Mouse (Mus musculus) cerebellum, adult 18-20 months (tissue): Measurements from ENCODE around the gene F12.
A peak's percentile ranks its signal among the peaks of the same experiment; 100 is the strongest.
"Not testable (repeated sequence)": the region's sequence is repeated elsewhere in the genome, so short reads cannot be mapped to it uniquely, and the experiment has no call there.

Experiments used
- DNase-seq, 2 experiments: peaks; one replicate each; pipeline ENCODE4 v3.0.0; 2021

The F12 gene

DNA sequence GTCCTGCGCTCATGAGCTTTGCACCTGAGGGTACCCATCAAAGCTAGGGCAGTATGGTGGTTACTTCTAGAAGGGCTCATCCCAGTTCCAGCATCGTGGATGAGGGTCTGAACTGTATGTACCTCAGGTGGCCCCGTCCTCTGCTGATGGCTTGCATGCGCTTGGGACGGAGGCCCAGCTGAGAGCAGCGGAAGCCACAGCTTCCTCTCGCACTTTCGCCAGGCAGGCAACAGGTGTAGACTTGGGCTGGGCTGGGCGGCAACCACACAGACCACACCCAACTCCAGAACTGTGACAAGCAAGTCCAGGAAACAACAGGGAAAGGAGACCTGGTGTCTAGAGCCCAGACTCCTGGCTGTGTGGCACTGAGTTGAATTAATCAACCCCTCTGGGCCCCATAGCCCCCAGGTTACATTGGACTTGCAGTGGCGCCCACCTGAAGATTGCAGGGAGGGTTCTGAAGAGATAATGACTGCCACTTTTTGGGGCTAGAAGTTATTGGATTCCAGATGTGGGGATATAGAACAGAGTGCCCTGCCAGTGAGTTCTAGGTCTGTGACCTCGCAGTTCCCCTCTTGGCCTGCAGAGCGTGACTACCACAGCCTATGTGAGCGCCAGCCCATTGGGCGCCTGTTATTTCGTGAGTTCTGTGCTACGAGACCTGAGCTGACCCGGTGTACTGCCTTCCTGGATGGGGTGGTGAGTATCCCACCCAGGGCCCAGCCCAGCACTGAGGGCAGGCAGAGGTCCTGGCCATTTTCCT, 23.3 kb upstream of the F12 start:
- DNase-seq: no peak

DNA sequence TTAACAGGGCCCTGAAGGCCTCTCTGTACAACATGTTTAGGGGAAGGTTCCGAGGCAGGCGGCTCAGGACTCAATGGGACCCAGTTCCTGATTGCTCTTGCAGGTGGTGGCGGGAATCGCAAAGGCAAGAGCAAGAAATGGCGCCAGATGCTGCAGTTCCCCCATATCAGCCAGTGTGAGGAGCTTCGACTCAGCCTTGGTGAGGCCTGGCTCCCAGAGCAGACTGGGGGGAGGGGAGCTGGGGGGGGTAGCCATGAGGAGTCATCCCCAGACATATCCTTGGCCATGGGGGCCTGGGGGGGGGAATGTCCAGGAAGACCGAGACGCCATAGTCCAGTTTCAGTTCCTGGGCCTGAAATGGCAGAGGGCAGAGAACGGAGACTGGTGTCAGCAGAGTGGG, 22.6 kb upstream of the F12 start:
- no peak for DNase-seq

- DNase-seq: no peak
Measured at GRCm38 (mm10) chr13:55448131-55448530, 21.5 kb upstream of the F12 start.

- DNase-seq: no peak
Measured at GRCm38 (mm10) chr13:55447543-55447943, 20.9 kb upstream of the F12 start.

GRCm38 (mm10) chr13:55446483-55447105, 20.0 kb upstream of the F12 start:
- no peak for DNase-seq

DNA sequence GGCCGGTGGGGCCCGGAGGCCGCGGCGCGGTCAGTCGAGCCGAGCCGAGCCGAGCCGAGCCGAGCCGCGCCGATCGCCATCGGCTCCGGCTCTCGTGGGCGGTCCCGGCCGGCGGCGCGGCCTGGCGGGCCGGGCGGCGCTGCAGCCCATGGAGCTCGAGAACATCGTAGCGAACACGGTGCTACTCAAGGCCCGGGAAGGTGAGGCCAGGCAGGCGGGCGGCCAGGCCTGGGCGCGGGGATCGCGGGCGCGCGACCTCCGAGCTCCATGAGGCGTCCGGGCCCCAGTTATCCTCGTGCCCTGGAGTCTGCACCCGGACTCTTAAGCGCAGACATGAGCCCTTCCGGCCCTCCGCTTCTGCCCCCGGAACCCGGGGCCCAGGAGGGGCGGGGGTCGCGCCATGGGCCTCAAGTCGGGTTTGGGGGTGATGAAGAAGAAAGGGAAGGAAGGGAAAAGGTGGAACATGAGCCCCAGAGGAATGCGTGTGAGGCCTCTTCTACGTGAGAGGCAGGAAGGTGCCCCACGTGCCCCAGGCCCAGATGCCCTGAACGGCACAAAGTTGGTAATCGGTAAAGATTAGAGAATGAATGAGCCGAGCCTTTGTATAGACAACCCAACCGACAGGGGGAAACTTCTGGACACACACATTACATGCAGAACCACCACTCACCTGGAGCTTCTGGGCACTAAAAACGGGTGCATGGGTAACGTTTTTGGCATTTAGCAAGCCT, 18.9 kb upstream of the F12 start:
- DNase-seq: no peak

GRCm38 (mm10) chr13:55444937-55445315, 18.3 kb upstream of the F12 start, which contains the start of gene Grk6:
TSS of gene Grk6 (plus strand) at chr13:55445072.
- peak; percentile 99 to 100 for DNase-seq

DNA sequence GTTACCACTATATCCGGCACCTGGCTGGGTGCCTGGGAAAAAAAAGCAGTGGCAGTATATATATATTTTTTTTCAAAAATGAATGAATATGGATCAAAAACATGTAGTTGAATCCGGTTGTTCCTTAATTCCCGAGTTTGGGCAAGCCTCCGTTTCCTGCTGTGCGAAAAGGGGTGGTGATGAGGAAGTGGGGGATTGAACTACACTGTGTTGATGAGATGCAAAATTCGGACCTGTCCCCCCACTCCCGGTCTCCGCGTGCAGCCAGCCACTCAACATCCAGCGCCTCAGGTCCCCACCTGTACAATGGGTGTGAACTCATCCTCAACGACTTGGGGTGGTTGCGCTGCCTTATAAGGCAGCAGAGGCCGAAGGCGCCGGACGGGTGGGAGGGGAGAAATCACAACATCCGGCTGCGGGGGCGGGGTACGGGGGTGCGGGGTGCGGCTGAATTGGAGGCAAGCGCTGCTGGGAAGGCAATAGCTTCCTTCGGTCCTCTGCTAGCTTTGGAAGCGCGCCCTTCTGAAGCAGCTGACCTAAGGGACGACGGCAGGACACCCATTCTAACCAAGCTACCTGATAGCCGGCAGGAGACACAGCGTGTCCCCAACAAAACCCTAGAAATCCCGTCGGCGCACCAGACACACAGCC, 17.8 kb upstream of the F12 start:
- DNase-seq: no peak

- no peak for DNase-seq
Measured at GRCm38 (mm10) chr13:55443799-55444285, 17.2 kb upstream of the F12 start.

DNA sequence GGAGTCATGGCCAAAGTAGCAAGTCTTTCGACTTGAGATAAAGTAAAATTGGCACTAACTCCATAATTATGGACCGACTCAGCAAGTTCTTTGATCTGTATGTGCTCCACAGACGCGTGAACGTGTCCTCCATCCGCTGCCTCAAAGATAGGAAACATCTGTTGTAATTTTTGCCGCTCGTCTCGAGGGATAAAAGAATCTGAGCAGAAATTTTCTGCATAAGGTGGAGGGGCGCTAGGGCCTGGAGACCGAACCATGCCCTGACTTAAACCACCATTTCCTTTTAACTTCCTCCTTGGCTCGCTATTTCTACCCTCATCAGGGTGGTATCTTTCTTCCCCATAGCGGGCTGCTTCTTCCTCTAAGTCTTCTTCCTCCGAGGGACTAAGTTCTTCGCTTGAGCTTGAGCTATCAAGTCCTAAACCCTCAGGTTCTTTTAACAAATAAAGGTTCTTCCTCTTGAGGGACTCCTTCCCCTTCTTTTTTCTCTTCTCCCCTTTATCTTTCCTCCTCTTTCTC, 10.6 kb upstream of the F12 start:
- not testable (repeated sequence) for DNase-seq

- no peak for DNase-seq
Measured at GRCm38 (mm10) chr13:55431889-55432685, 5.5 kb upstream of the F12 start.

- DNase-seq: no peak
Measured at GRCm38 (mm10) chr13:55430566-55430965, 4.0 kb upstream of the F12 start.

- DNase-seq: no peak
Measured at GRCm38 (mm10) chr13:55429226-55429888, 2.8 kb upstream of the F12 start.

- peak; percentile 57 to 68 for DNase-seq
Measured at GRCm38 (mm10) chr13:55420933-55421800, 5.4 kb downstream of the F12 start.

DNA sequence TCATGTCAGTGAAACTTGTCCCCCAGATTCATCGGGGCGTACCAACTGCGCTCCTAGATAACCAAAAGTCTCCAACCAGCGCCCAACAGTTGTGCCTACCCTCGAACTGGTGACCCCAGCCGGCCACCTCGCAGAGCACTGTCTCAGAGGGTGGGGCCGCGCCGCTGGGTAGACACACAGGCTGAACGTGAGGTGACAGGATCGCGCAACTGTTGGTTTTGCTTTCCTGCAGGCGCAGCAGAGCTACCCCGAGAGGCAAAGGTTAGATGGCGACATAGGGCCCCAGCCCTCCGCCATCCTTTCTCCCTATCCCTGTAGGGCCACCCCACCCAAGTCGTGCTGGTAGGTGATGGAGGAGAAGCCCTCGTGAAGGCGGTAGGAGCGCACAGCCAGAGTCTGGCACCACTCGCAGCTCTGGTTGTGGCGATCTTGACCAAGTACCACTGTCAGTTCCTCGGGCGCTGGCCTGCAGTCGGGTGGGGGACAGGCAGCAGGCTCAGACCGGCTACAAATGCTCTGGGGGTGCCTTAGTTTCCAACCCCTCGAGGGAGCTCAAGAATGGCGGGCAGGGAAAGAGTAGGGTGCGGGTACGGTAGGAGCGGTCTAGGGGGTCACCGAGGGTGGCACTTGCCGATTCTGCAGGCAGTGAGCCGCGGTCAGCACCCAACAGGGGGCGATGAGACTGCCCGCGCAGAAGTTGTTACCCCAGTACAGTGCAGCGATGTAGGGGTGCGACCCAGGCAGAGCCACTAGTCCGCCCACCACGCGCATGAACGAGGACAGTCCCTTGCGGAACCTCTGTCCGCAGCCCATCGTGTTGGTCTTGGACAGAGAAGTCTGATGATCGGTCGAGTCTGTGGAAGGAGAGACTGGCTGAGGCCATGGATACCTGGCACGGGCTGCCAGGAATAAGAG, 6.3 kb downstream of the F12 start:
- peak in 1 of 2 experiments; percentile 11 for DNase-seq

DNA sequence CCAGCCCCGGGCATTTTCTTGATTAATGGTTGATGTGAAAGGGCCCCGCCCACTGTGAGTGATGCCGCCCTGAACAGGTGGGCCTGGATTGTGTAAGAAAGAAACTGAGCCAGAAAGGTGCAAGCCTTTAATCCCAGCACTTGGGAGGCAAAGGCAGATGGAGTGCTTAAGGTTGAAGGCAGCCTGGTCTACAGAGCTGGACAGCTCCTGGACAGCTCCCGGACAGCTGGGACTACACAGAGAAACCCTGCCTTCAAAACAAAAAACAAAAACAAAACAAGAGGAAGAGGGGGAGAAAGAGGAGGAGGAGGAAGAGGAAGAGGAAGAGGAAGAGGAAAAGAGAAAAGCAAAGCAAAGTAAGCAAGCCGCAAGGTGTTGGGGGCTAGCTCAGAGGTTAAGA, 7.5 kb downstream of the F12 start:
- no peak for DNase-seq

- peak; percentile 89 to 90 for DNase-seq
Measured at GRCm38 (mm10) chr13:55418004-55418403, 8.6 kb downstream of the F12 start.

DNA sequence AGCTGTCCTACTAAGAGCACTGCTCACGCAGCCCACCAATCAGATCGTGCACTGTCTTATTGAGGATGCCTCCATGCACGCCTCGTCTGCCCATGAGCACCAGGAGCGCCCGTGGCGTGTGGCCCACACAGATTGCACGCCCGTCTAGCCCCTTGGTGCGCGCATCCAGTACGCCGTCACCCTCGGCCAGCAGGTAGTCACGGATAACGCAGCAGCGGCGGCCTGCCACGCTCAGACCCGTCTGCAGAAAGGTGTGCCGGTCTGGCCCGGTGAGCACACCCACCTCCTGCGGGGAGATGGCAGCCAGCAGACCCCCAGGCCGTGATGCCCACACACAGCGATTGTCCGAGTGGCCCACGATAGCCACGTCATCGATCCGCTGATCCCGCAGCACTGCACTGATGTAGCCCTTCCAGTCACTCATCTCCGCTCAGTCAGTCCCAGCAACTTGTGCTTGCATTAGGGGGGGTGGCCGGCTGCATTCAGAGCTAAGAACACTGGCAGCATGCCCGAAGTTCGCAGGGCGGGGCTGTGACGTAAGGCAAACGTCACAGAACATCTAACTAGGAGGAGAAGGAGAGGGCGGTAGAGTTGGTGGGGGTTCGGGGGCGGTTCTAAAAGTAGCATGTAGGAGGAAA, 11.7 kb downstream of the F12 start, which contains the start of gene Pfn3:
Pfn3 (minus strand) TSS at position 490 of the 638 bp plus-strand sequence.
- no peak for DNase-seq

GRCm38 (mm10) chr13:55413333-55413732, 13.3 kb downstream of the F12 start:
- no peak for DNase-seq
